Mouse (Mus musculus): Measurements from ENCODE around the gene Pear1.

DNA sequence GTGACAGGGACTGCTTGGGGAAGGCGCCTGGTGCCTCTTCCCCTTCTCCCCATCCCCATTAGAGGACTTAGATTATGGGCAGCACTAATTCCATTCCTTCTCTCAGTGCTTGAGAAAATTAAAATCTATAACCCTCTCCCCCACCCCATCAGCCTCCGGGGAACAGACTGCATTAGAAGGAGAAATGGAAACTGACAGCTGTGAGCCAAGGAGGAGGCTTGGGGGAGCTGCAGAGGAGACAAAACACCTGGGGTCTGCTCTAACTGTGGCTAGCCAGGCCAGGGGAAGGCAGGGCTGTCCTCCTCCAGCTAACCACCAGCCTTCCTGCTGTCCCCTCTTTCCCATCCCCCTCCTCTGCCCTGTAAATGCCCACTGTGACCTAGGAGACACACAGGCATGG lies 45.0 kb downstream of the Pear1 start:
- TF ChIP-seq ZNF384 (IDR thresholded peaks at IDR 0.05; ENCODE audit: low read depth, low read length) (no peak), CHD2 (IDR thresholded peaks at IDR 0.05; ENCODE audit: low read depth, low read length) (no peak), HCFC1 (IDR thresholded peaks at IDR 0.05; ENCODE audit: borderline replicate concordance, insufficient read depth, low read length) (no peak), ZC3H11A (IDR thresholded peaks at IDR 0.05; ENCODE audit: borderline replicate concordance, low read depth, low read length) (no peak)
